Comparison of ENCODE assay signal across 8 mouse cellular contexts in genomic region chr6:113605224-113605545, GRCm38 (mm10). TPM values are rescaled to one million over a fixed set of nuclear protein-coding genes. Genes with fewer than 3 reads are reported as not detected.
DNase-seq lines count a peak whose midpoint lies in the region; ATAC-seq and TF ChIP-seq lines count a peak whose summit lies in the region.

No protein-coding gene starts in this region.

- peak overlapping the region; percentile 91 for H3K27ac ChIP-seq in left cerebral cortex, adult 2 months
- no peak overlapping the region; the same call in 1 of the 2 replicates for H3K27ac ChIP-seq in embryonic facial prominence, embryonic 11.5 days (replicated peaks; ENCODE audit: low read depth, low read length)
- H3K27ac ChIP-seq in intestine, embryonic 16.5 days (ENCODE audit: low read length) = peak overlapping the region; percentile 66
- peak overlapping the region; percentile 82 for H3K27ac ChIP-seq in neural tube, embryonic 13.5 days (replicated peaks)

- peak overlapping the region; percentile 91 for H3K9ac ChIP-seq in embryonic facial prominence, embryonic 11.5 days (replicated peaks; ENCODE audit: low read length)
- peak overlapping the region; percentile 89 for H3K9ac ChIP-seq in intestine, embryonic 16.5 days (ENCODE audit: low read depth, low read length)
- peak overlapping the region; percentile 93 for H3K9ac ChIP-seq in neural tube, embryonic 13.5 days

- no peak for DNase-seq in left cerebral cortex, adult 2 months (ENCODE audit: extremely low spot score in 1 of 2, low spot score in 2 of 2)
- no peak for DNase-seq in left cerebral cortex, adult 11 months (ENCODE audit: low spot score)
- no peak for DNase-seq in embryonic facial prominence, embryonic 11.5 days (ENCODE audit: low spot score)
- DNase-seq in urinary bladder, postnatal 4 days (ENCODE audit: low spot score in 2 of 2) = no peak
- no peak for DNase-seq in left cerebral cortex, adult 9 months (ENCODE audit: low spot score in 2 of 2)
- no peak for DNase-seq in urinary bladder, adult 18-20 months (ENCODE audit: low spot score in 2 of 2)

- H3K36me3 ChIP-seq in embryonic facial prominence, embryonic 11.5 days (replicated peaks; ENCODE audit: control insufficient read depth, insufficient read depth, low read depth, low read length) = no peaks in the 10 kb centered on the region
- H3K36me3 ChIP-seq in intestine, embryonic 16.5 days (ENCODE audit: control insufficient read depth, insufficient read depth, low read length) = no peaks in the 10 kb centered on the region
- no peaks in the 10 kb centered on the region for H3K36me3 ChIP-seq in neural tube, embryonic 13.5 days

- ATAC-seq in embryonic facial prominence, embryonic 11.5 days (replicated peaks; ENCODE audit: insufficient number of reproducible peaks, low FRiP score, low TSS enrichment, low read depth) = peak; percentile 36; the same call in 1 of the 2 replicates
- ATAC-seq in intestine, embryonic 16.5 days = peak; percentile 16
- 0 out of 2 replicates have a peak, but pooled peaks have one; percentile 48 for ATAC-seq in neural tube, embryonic 13.5 days (ENCODE audit: low read depth)

- no peak for TF ChIP-seq CTCF in left cerebral cortex, adult 2 months (IDR thresholded peaks at IDR 0.05)

- H3K4me2 ChIP-seq in embryonic facial prominence, embryonic 11.5 days (ENCODE audit: low read depth, low read length) = peak overlapping the region; percentile 58
- H3K4me2 ChIP-seq in intestine, embryonic 16.5 days (ENCODE audit: low read depth, low read length) = peak overlapping the region; percentile 89
- peak overlapping the region; percentile 94 for H3K4me2 ChIP-seq in neural tube, embryonic 13.5 days

- H3K9me3 ChIP-seq in embryonic facial prominence, embryonic 11.5 days (replicated peaks; ENCODE audit: control insufficient read depth, low read length) = no peaks in the 10 kb centered on the region
- no peaks in the 10 kb centered on the region for H3K9me3 ChIP-seq in intestine, embryonic 16.5 days (ENCODE audit: control insufficient read depth, low read length)
- H3K9me3 ChIP-seq in neural tube, embryonic 13.5 days = no peaks in the 10 kb centered on the region

- intact Hi-C loops in left cerebral cortex, adult 2 months (cut with DNase I) = no loop called here

- peak overlapping the region; percentile 93 for H3K4me3 ChIP-seq in left cerebral cortex, adult 2 months
- H3K4me3 ChIP-seq in embryonic facial prominence, embryonic 11.5 days (ENCODE audit: low read depth, low read length) = peak overlapping the region; percentile 91
- peak overlapping the region; percentile 87 for H3K4me3 ChIP-seq in intestine, embryonic 16.5 days (ENCODE audit: low read length)
- peak overlapping the region; percentile 95 for H3K4me3 ChIP-seq in neural tube, embryonic 13.5 days

- 5% methylated on average over 10 of the region's 10 CpGs for WGBS in embryonic facial prominence, embryonic 11.5 days
- 2% methylated on average over 10 of the region's 10 CpGs for WGBS in intestine, embryonic 16.5 days
- WGBS in neural tube, embryonic 13.5 days = 4% methylated on average over 10 of the region's 10 CpGs

- H3K27me3 ChIP-seq in embryonic facial prominence, embryonic 11.5 days (ENCODE audit: control insufficient read depth, insufficient read depth, low read length) = no peaks in the 10 kb centered on the region
- H3K27me3 ChIP-seq in intestine, embryonic 16.5 days (replicated peaks; ENCODE audit: control insufficient read depth, insufficient read depth, low read length) = no peaks in the 10 kb centered on the region
- no peaks in the 10 kb centered on the region for H3K27me3 ChIP-seq in neural tube, embryonic 13.5 days

- no peaks in the 10 kb centered on the region for H3K4me1 ChIP-seq in embryonic facial prominence, embryonic 11.5 days (ENCODE audit: control insufficient read depth, insufficient read depth, low read length)
- peaks cover 19% of the 10 kb centered on the region for H3K4me1 ChIP-seq in intestine, embryonic 16.5 days (ENCODE audit: control insufficient read depth, insufficient read depth, low read length)
- peaks cover 26% of the 10 kb centered on the region for H3K4me1 ChIP-seq in neural tube, embryonic 13.5 days (replicated peaks)

RNA-seq across cellular contexts. Expression of gene Brk1, which starts 0.6 kb away (rescaled TPM):
- total RNA-seq in left cerebral cortex, adult 2 months (2021) = 100 to 1,000 TPM; 221 to 228 TPM
- 232 and 233 TPM in 2 replicates for polyA plus RNA-seq in embryonic facial prominence, embryonic 11.5 days (2014; fragmentation: Nextera tagmentation; extraction: Ambion mirVana)
- 185 and 199 TPM in 2 replicates for polyA plus RNA-seq in intestine, embryonic 16.5 days (2015; fragmentation: Nextera tagmentation; extraction: Ambion mirVana)
- 241 and 242 TPM in 2 replicates for polyA plus RNA-seq in neural tube, embryonic 13.5 days (2015; fragmentation: Nextera tagmentation; extraction: Ambion mirVana)

RNA-seq across cellular contexts. Expression of gene Fancd2os, which starts 4.7 kb away (rescaled TPM):
- not detected for total RNA-seq in left cerebral cortex, adult 2 months (2021)
- 0.20 TPM in 1 of 2 replicates, not detected in the other for polyA plus RNA-seq in embryonic facial prominence, embryonic 11.5 days (2014; fragmentation: Nextera tagmentation; extraction: Ambion mirVana)
- 0.20 TPM in 1 of 2 replicates, not detected in the other for polyA plus RNA-seq in intestine, embryonic 16.5 days (2015; fragmentation: Nextera tagmentation; extraction: Ambion mirVana)
- polyA plus RNA-seq in neural tube, embryonic 13.5 days (2015; fragmentation: Nextera tagmentation; extraction: Ambion mirVana) = 0.18 TPM in 1 of 2 replicates, not detected in the other

RNA-seq across cellular contexts. Expression of gene Vhl, which starts 18.6 kb away (rescaled TPM):
- 10 to 100 TPM; 41.5 to 43.0 TPM for total RNA-seq in left cerebral cortex, adult 2 months (2021)
- polyA plus RNA-seq in embryonic facial prominence, embryonic 11.5 days (2014; fragmentation: Nextera tagmentation; extraction: Ambion mirVana) = 56.9 and 64.0 TPM in 2 replicates
- 27.5 and 30.5 TPM in 2 replicates for polyA plus RNA-seq in intestine, embryonic 16.5 days (2015; fragmentation: Nextera tagmentation; extraction: Ambion mirVana)
- polyA plus RNA-seq in neural tube, embryonic 13.5 days (2015; fragmentation: Nextera tagmentation; extraction: Ambion mirVana) = 65.9 and 66.8 TPM in 2 replicates

RNA-seq across cellular contexts. Expression of gene Irak2, which starts 33.1 kb away (rescaled TPM):
- 10 to 100 TPM; 21.6 to 25.6 TPM for total RNA-seq in left cerebral cortex, adult 2 months (2021)
- polyA plus RNA-seq in embryonic facial prominence, embryonic 11.5 days (2014; fragmentation: Nextera tagmentation; extraction: Ambion mirVana) = 2.2 and 4.0 TPM in 2 replicates
- 15.4 and 19.8 TPM in 2 replicates for polyA plus RNA-seq in intestine, embryonic 16.5 days (2015; fragmentation: Nextera tagmentation; extraction: Ambion mirVana)
- polyA plus RNA-seq in neural tube, embryonic 13.5 days (2015; fragmentation: Nextera tagmentation; extraction: Ambion mirVana) = 2.5 and 2.7 TPM in 2 replicates
